ENCODE assay signal across 8 mouse cellular contexts in the genomic region with DNA sequence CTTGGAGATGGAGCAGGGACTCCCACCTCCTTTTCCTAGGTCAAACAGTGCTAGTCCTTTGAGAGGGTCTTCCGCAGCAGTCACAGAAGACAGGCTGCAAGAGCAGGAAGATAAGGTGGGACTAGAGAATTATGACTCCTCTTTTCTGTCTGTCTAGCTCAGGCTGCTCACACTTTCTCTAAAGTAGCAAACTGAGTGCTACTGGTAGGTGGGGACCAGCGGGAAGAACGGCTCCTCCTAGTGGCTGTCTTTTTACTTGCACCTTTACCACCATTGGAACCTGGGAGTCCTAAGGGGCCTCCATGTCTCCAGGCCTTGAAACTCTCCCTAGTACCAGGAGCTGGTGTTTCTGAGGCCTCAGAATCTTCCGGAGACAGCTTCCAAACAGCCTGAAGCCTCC. TPM values are rescaled to one million over a fixed set of nuclear protein-coding genes. Genes with fewer than 3 reads are reported as not detected.
DNase-seq lines count a peak whose midpoint lies in the region; ATAC-seq and TF ChIP-seq lines count a peak whose summit lies in the region.

No protein-coding gene starts in this region.

- peak; percentile 92 for TF ChIP-seq CTCF in gastrocnemius, adult 2 months (IDR thresholded peaks at IDR 0.05)
- peak; percentile 73; the same call in 1 of the 2 replicates for TF ChIP-seq CTCF in small intestine, adult 2 months (IDR thresholded peaks at IDR 0.05; ENCODE audit: extremely low read depth, insufficient read length, insufficient replicate concordance, low read depth, low read length)

- 0 out of 2 replicates have a peak overlapping the region, but pooled peaks have one; percentile 48 for H3K27ac ChIP-seq in gastrocnemius, adult 2 months
- H3K27ac ChIP-seq in embryonic facial prominence, embryonic 10.5 days (replicated peaks), result peak overlapping the region; percentile 66
- peak overlapping the region; percentile 6; the same call in 1 of the 2 replicates for H3K27ac ChIP-seq in lung, embryonic 16.5 days (ENCODE audit: low read length)
- H3K27ac ChIP-seq in small intestine, adult 2 months (ENCODE audit: insufficient read depth, low read depth, low read length), result no peak overlapping the region

- no peak overlapping the region for H3K4me2 ChIP-seq in lung, embryonic 16.5 days (ENCODE audit: low read depth, low read length)

- DNase-seq in gastrocnemius, adult 2 months, result peak; percentile 59
- no peak for DNase-seq in gastrocnemius, adult 8-10 months (ENCODE audit: low spot score in 2 of 2)
- DNase-seq in adrenal gland, postnatal 14 days, result peak; percentile 80
- DNase-seq in embryonic facial prominence, embryonic 10.5 days (ENCODE audit: low spot score), result peak; percentile 72
- peak; percentile 72 to 75 for DNase-seq in heart, postnatal 36 days
- peak; percentile 71 to 75 for DNase-seq in layer of hippocampus, postnatal 10 days (ENCODE audit: low spot score in 2 of 2)

- H3K9me3 ChIP-seq in embryonic facial prominence, embryonic 10.5 days, result no peaks in the 10 kb centered on the region
- H3K9me3 ChIP-seq in lung, embryonic 16.5 days (ENCODE audit: control insufficient read depth, low read length), result no peaks in the 10 kb centered on the region

- H3K9ac ChIP-seq in lung, embryonic 16.5 days (ENCODE audit: low read length), result no peak overlapping the region

- no peaks in the 10 kb centered on the region for H3K27me3 ChIP-seq in embryonic facial prominence, embryonic 10.5 days (replicated peaks; ENCODE audit: low read depth, poor library complexity, severe bottlenecking)
- no peaks in the 10 kb centered on the region for H3K27me3 ChIP-seq in lung, embryonic 16.5 days (ENCODE audit: control insufficient read depth, insufficient read depth, low read depth, low read length)
- no peaks in the 10 kb centered on the region for H3K27me3 ChIP-seq in small intestine, adult 2 months (ENCODE audit: control insufficient read depth, insufficient read depth, low read length)

- H3K36me3 ChIP-seq in embryonic facial prominence, embryonic 10.5 days (replicated peaks), result no peaks in the 10 kb centered on the region
- no peaks in the 10 kb centered on the region for H3K36me3 ChIP-seq in lung, embryonic 16.5 days (ENCODE audit: control insufficient read depth, insufficient read depth, low read length)
- no peaks in the 10 kb centered on the region for H3K36me3 ChIP-seq in small intestine, adult 2 months (ENCODE audit: control insufficient read depth, insufficient read depth, low read length)

- H3K4me1 ChIP-seq in embryonic facial prominence, embryonic 10.5 days, result peaks cover 27% of the 10 kb centered on the region
- H3K4me1 ChIP-seq in lung, embryonic 16.5 days (replicated peaks; ENCODE audit: control insufficient read depth, insufficient read depth, low read length), result peaks cover 39% of the 10 kb centered on the region
- peaks cover 11% of the 10 kb centered on the region for H3K4me1 ChIP-seq in small intestine, adult 2 months (ENCODE audit: control insufficient read depth, insufficient read depth, insufficient read length, low read length)

- ATAC-seq in lung, embryonic 16.5 days (ENCODE audit: low read depth), result no peak

- intact Hi-C loops in gastrocnemius, adult 2 months (cut with DNase I), result loop anchor here (2.0 kb wide), 1 partner anchor 145 kb away; no protein-coding TSS in a partner anchor
- intact Hi-C loops in heart, postnatal 36 days (cut with DNase I), result loop anchor here (1.0 to 5.0 kb wide), 4 partner anchors 73 to 242 kb away; no protein-coding TSS in a partner anchor

- TF ChIP-seq POLR2A in small intestine, adult 2 months (IDR thresholded peaks at IDR 0.05; ENCODE audit: low read depth, low read length), result no peak

- H3K4me3 ChIP-seq in gastrocnemius, adult 2 months, result no peak overlapping the region
- H3K4me3 ChIP-seq in embryonic facial prominence, embryonic 10.5 days, result no peak overlapping the region
- H3K4me3 ChIP-seq in lung, embryonic 16.5 days (ENCODE audit: low read length), result no peak overlapping the region
- H3K4me3 ChIP-seq in small intestine, adult 2 months (ENCODE audit: low read depth, low read length), result no peak overlapping the region

- WGBS in embryonic facial prominence, embryonic 10.5 days, result 26% methylated on average over 4 of the region's 4 CpGs
- WGBS in lung, embryonic 16.5 days, result 18% methylated on average over 4 of the region's 4 CpGs
- WGBS in small intestine, adult 2 months, result 26% methylated on average over 4 of the region's 4 CpGs

RNA-seq across cellular contexts. Expression of gene Syt8, which starts 0.9 kb away (rescaled TPM):
- total RNA-seq in gastrocnemius, adult 2 months (2021), result not detected
- total RNA-seq in gastrocnemius, adult 8-10 months (2022), result not detected
- not detected in 2 replicates for total RNA-seq in adrenal gland, postnatal 14 days (2021)
- not detected in 2 replicates for polyA plus RNA-seq in embryonic facial prominence, embryonic 10.5 days (2016; fragmentation: Nextera tagmentation; extraction: Ambion mirVana)
- not detected for total RNA-seq in heart, postnatal 36 days (2021)
- total RNA-seq in layer of hippocampus, postnatal 10 days (2021), result not detected
- polyA plus RNA-seq in lung, embryonic 16.5 days (2015; fragmentation: Nextera tagmentation; extraction: Ambion mirVana), result 0.48 and 1.2 TPM in 2 replicates
- polyA plus RNA-seq in small intestine, adult 2 months (2012; rRNA removed), result 1.4 and 66.8 TPM in 2 replicates

RNA-seq across cellular contexts. Expression of gene Tnni2, which starts 6.1 kb away (rescaled TPM):
- total RNA-seq in gastrocnemius, adult 2 months (2021), result over 10,000 TPM; 15,929 to 19,962 TPM
- total RNA-seq in gastrocnemius, adult 8-10 months (2022), result over 10,000 TPM; 16,943 to 22,105 (median 19,624) TPM
- 0.56 and 0.67 TPM in 2 replicates for total RNA-seq in adrenal gland, postnatal 14 days (2021)
- 1.7 and 2.5 TPM in 2 replicates for polyA plus RNA-seq in embryonic facial prominence, embryonic 10.5 days (2016; fragmentation: Nextera tagmentation; extraction: Ambion mirVana)
- 1 to 10 TPM; 1.6 to 3.4 TPM for total RNA-seq in heart, postnatal 36 days (2021)
- total RNA-seq in layer of hippocampus, postnatal 10 days (2021), result not detected
- 17.6 and 61.1 TPM in 2 replicates for polyA plus RNA-seq in lung, embryonic 16.5 days (2015; fragmentation: Nextera tagmentation; extraction: Ambion mirVana)
- 0.35 and 2.9 TPM in 2 replicates for polyA plus RNA-seq in small intestine, adult 2 months (2012; rRNA removed)

RNA-seq across cellular contexts. Expression of gene Lsp1, which starts 25.1 kb away (rescaled TPM):
- 10 to 100 TPM; 25.8 to 47.3 TPM for total RNA-seq in gastrocnemius, adult 2 months (2021)
- 10 to 100 TPM; 22.8 to 39.1 (median 34.1) TPM for total RNA-seq in gastrocnemius, adult 8-10 months (2022)
- total RNA-seq in adrenal gland, postnatal 14 days (2021), result 20.4 and 52.3 TPM in 2 replicates
- polyA plus RNA-seq in embryonic facial prominence, embryonic 10.5 days (2016; fragmentation: Nextera tagmentation; extraction: Ambion mirVana), result 20.9 and 21.4 TPM in 2 replicates
- 10 to 100 TPM; 31.7 to 40.4 TPM for total RNA-seq in heart, postnatal 36 days (2021)
- 1 to 10 TPM; 3.6 to 5.0 TPM for total RNA-seq in layer of hippocampus, postnatal 10 days (2021)
- 110 and 118 TPM in 2 replicates for polyA plus RNA-seq in lung, embryonic 16.5 days (2015; fragmentation: Nextera tagmentation; extraction: Ambion mirVana)
- polyA plus RNA-seq in small intestine, adult 2 months (2012; rRNA removed), result 29.4 and 48.0 TPM in 2 replicates

RNA-seq across cellular contexts. Expression of gene Ctsd, which starts 47.7 kb away (rescaled TPM):
- 100 to 1,000 TPM; 411 to 467 TPM for total RNA-seq in gastrocnemius, adult 2 months (2021)
- 100 to 1,000 TPM; 443 to 485 (median 471) TPM for total RNA-seq in gastrocnemius, adult 8-10 months (2022)
- 678 and 680 TPM in 2 replicates for total RNA-seq in adrenal gland, postnatal 14 days (2021)
- polyA plus RNA-seq in embryonic facial prominence, embryonic 10.5 days (2016; fragmentation: Nextera tagmentation; extraction: Ambion mirVana), result 151 and 158 TPM in 2 replicates
- total RNA-seq in heart, postnatal 36 days (2021), result 100 to 1,000 TPM; 830 to 843 TPM
- 100 to 1,000 TPM; 252 to 270 TPM for total RNA-seq in layer of hippocampus, postnatal 10 days (2021)
- 302 and 328 TPM in 2 replicates for polyA plus RNA-seq in lung, embryonic 16.5 days (2015; fragmentation: Nextera tagmentation; extraction: Ambion mirVana)
- 174 and 253 TPM in 2 replicates for polyA plus RNA-seq in small intestine, adult 2 months (2012; rRNA removed)

RNA-seq across cellular contexts. Expression of gene Gm49369, which starts 53.1 kb away (rescaled TPM):
- 1 to 10 TPM; 1.5 to 1.8 TPM for total RNA-seq in gastrocnemius, adult 2 months (2021)
- total RNA-seq in gastrocnemius, adult 8-10 months (2022), result 1 to 10 TPM; 1.7 to 8.5 (median 4.8) TPM
- 1.4 TPM in 1 of 2 replicates, not detected in the other for total RNA-seq in adrenal gland, postnatal 14 days (2021)
- not detected in 2 replicates for polyA plus RNA-seq in embryonic facial prominence, embryonic 10.5 days (2016; fragmentation: Nextera tagmentation; extraction: Ambion mirVana)
- total RNA-seq in heart, postnatal 36 days (2021), result 1 to 10 TPM in 1 of 2 experiments, under 1 TPM in 1; 0.72 to 8.2 TPM
- 1 to 10 TPM in 1 of 2 experiments, not detected in 1; 6.5 TPM for total RNA-seq in layer of hippocampus, postnatal 10 days (2021)
- polyA plus RNA-seq in lung, embryonic 16.5 days (2015; fragmentation: Nextera tagmentation; extraction: Ambion mirVana), result 2.5 and 3.2 TPM in 2 replicates
- 0.42 TPM in 1 of 2 replicates, not detected in the other for polyA plus RNA-seq in small intestine, adult 2 months (2012; rRNA removed)

Comparison
In these comparisons a context has a peak if more than half of its experiments do, and no peak if none do; other contexts are left out.
1. DNase-seq: peak in gastrocnemius, adult 2 months (single experiment), adrenal gland, postnatal 14 days (single experiment), embryonic facial prominence, embryonic 10.5 days (single experiment), heart, postnatal 36 days (2 of 2) and layer of hippocampus, postnatal 10 days (2 of 2); none in gastrocnemius, adult 8-10 months (0 of 2).
2. RNA of gene Tnni2, which starts 6.1 kb away (total RNA-seq): 16,943 to 22,105 TPM in gastrocnemius, adult 8-10 months and 15,929 to 19,962 TPM in gastrocnemius, adult 2 months; 1.6 to 3.4 TPM in heart, postnatal 36 days, not detected in layer of hippocampus, postnatal 10 days and 0.56 to 0.67 TPM in adrenal gland, postnatal 14 days; every median in the first group is over 1,000 times any median in the second.